Mouse (Mus musculus) 416B (cell line): Measurements from ENCODE around the gene Tenm2.

Experiments used
- DNase-seq: peaks from one replicate; pipeline ENCODE4 v3.0.0; 2011; ENCODE audit warnings: low read depth

The Tenm2 gene

GRCm38 (mm10) chr11:36269945-36270344 is 965.8 kb downstream of the Tenm2 start:
- no peak for DNase-seq

- DNase-seq, result no peak
Observed at GRCm38 (mm10) chr11:36264776-36265466, 970.8 kb downstream of the Tenm2 start.

- no peak for DNase-seq
Observed at GRCm38 (mm10) chr11:36263840-36264239, 971.9 kb downstream of the Tenm2 start.

GRCm38 (mm10) chr11:36257187-36257586 is 978.6 kb downstream of the Tenm2 start:
- DNase-seq, result no peak

GRCm38 (mm10) chr11:36256747-36257146 is 979.0 kb downstream of the Tenm2 start:
- DNase-seq, result no peak

- no peak for DNase-seq
Observed at GRCm38 (mm10) chr11:36254019-36254418, 981.7 kb downstream of the Tenm2 start.

GRCm38 (mm10) chr11:36250111-36250510 is 985.7 kb downstream of the Tenm2 start:
- DNase-seq, result no peak

GRCm38 (mm10) chr11:36246152-36246551 is 989.6 kb downstream of the Tenm2 start:
- no peak for DNase-seq

- no peak for DNase-seq
Observed at GRCm38 (mm10) chr11:36244491-36244882, 991.3 kb downstream of the Tenm2 start.

GRCm38 (mm10) chr11:36243747-36244490 is 991.8 kb downstream of the Tenm2 start:
- DNase-seq, result no peak

GRCm38 (mm10) chr11:36238890-36239289 is 996.9 kb downstream of the Tenm2 start:
- no peak for DNase-seq

GRCm38 (mm10) chr11:36228654-36229053 is 1007.1 kb downstream of the Tenm2 start:
- no peak for DNase-seq

- no peak for DNase-seq
Observed at GRCm38 (mm10) chr11:36228196-36228595, 1007.6 kb downstream of the Tenm2 start.

- DNase-seq, result no peak
Observed at GRCm38 (mm10) chr11:36226061-36226460, 1009.7 kb downstream of the Tenm2 start.

- no peak for DNase-seq
Observed at GRCm38 (mm10) chr11:36223716-36224439, 1011.9 kb downstream of the Tenm2 start.

GRCm38 (mm10) chr11:36222071-36222470 is 1013.7 kb downstream of the Tenm2 start:
- DNase-seq, result no peak

GRCm38 (mm10) chr11:36221271-36221975 is 1014.3 kb downstream of the Tenm2 start:
- DNase-seq, result peak; percentile 70

GRCm38 (mm10) chr11:36220651-36221050 is 1015.1 kb downstream of the Tenm2 start:
- DNase-seq, result no peak

- DNase-seq, result no peak
Observed at GRCm38 (mm10) chr11:36219586-36219985, 1016.2 kb downstream of the Tenm2 start.

- DNase-seq, result no peak
Observed at GRCm38 (mm10) chr11:36214589-36214988, 1021.2 kb downstream of the Tenm2 start.

GRCm38 (mm10) chr11:36204381-36204780 is 1031.4 kb downstream of the Tenm2 start:
- no peak for DNase-seq

GRCm38 (mm10) chr11:36203896-36204295 is 1031.9 kb downstream of the Tenm2 start:
- no peak for DNase-seq
